Mouse (Mus musculus): ENCODE data around the gene Pygl.

DNA sequence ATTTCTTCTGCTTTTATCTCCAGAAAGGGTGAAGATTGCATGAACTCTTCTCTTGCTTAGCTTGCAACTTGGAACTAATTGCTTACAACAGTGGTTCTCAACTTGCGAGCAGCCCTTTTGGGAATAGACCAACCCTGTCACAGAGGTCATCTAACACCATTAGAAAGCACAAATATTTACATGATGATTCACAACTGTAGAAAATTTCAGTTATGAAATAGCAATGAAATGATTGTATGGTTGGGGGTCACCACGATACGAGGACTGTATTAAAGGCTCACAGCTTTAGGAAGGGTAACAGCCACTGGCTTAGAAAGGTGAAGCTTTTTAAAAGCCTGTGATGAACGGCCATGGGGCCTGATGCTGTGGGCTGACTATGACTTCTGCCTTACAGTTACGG is 70.2 kb downstream of the Pygl start:
- TF ChIP-seq GABPA (IDR thresholded peaks at IDR 0.05; ENCODE audit: low read depth, low read length) (no peak), MAX (IDR thresholded peaks at IDR 0.05; ENCODE audit: low read length) (no peak), GATA1 (IDR thresholded peaks at IDR 0.05; ENCODE audit: low read depth, low read length) (no peak), ZNF384 (IDR thresholded peaks at IDR 0.05; ENCODE audit: low read depth, low read length) (no peak), TAL1 (IDR thresholded peaks at IDR 0.05; ENCODE audit: low read length) (no peak), RAD21 (IDR thresholded peaks at IDR 0.05; ENCODE audit: low read depth, low read length) (no peak)

Data from MEL (cell line).